Mouse (Mus musculus) frontal cortex, postnatal 14 days (tissue): ENCODE measurements at regions not wholly inside any gene's neighbourhood (a gene's known extent, or its start where the extent isn't known, plus 50 kb on each side); places are given as distances from the start of the nearest gene placed in this dataset.

Source experiments
- DNase-seq, 2 experiments: peaks; one replicate each; pipeline ENCODE4 v3.0.0; 2022; ENCODE audit warnings: low spot score in 2 of 2

- DNase-seq: no peak
Observed at GRCm38 (mm10) chr12:45745697-45746096, 671.2 kb upstream of the Stxbp6 start.

DNA sequence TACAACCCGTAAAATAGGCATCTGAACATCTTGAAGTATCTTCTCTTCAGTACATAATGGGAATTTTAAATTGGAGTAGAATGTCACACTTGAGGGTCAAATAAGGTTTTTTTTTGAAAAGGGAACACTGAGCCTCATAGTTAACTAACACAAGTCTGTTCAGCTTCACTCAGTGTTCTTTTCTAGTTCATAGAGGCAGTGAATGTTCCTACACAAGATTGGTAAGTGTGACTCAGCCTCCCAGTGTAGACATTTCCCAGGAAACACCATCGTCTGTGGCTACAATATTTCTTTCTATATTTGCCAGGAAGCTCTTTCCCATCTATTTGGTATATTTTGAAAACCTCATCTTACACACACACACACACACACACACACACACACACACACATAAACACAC is 670.1 kb upstream of the Stxbp6 start:
- no peak for DNase-seq

DNA sequence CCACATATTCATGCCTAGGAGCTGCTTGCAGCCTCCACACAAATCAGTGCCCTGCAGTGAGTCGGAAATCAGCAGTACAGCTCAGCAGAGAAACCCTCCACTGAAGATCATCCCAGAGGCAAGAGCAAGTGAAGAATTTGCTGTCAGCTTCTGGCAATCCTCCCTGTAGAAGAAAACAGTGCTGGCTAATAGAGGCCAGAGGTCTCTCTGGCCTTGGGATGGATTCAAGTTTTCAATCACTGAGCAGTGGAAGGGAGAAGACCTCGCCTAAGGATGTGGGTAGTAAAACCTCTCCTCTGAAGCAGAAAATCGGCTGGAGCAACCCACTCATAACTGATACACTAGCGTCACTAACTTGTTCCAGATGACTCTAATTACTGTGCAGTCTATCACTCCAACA is 659.2 kb upstream of the Stxbp6 start:
- DNase-seq: no peak

DNA sequence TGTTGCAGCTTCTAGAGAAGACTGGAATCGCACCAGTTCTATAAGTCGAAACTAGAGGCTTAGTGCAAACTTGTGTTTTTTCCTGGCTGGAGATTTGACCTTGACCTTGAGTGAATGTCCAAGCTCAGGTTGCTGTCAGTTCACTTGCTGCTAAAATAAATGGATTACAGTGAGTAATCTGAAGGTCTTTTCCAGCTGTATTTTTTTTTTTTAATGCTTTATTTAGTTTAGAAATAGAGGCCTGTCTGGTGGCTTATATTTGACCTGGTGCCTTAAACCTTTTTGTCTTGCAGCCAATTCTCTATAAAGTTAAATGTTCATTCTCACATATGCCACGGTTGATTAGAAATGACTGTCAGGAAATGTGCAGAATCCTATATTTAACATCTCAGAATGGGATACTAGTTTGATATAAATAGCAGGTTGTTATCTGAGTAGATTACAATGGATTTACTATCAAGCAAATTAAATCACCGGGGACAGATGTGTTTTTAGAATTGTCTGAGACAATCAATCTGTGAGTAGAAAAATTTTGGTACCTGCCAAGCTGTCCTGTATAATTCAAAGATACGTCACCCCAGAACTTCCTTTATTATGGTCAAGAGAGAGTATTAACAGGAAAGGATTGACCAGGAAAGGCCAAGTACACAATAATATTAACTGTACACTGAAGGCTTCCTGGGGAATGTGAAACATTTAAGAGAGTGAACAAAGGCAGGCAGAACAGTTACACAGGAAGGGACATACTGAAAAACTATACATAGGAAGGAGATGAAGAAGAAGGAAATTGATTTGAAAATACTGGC is 650.3 kb upstream of the Stxbp6 start:
- DNase-seq: no peak

GRCm38 (mm10) chr12:45711351-45711750 is 636.8 kb upstream of the Stxbp6 start:
- DNase-seq: no peak

DNA sequence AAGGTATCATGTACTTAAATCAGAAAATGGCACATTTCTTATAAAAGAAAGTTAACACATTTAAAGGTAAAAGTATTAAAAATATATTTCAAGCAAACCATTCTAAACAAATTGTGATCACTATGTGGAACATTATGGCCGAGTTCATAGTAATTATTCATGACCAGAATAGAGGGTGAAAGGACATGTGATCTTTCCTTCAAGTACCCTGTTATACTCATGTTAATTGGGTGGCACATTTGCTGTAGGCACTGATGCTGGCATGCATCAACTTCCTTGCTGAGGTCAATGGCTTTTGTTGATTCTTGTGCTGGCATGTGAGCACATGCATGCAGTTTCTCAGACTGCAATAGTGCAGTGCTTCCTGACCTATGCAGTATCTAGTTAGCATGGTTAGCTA is 636.3 kb upstream of the Stxbp6 start:
- DNase-seq: no peak

- DNase-seq: no peak
Observed at GRCm38 (mm10) chr12:45689291-45689690, 614.8 kb upstream of the Stxbp6 start.

DNA sequence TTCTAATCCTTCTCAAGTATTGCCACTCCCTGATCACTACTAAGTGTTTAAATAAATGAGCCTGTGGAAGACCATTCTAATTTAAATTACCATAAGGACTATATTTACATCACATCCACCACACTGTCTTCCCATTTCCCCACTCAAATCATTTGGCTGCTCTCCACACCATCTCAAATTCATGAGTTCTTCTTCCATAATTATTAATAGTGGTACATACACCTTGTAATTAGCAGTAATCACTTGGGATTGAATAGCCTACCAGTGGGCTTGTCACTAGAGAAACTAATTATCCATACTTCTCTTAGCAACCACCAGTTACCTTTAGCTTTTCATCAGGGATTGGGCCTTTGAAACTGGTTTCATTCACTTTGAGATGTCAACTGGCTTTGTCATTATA is 612.3 kb upstream of the Stxbp6 start:
- DNase-seq: no peak

DNA sequence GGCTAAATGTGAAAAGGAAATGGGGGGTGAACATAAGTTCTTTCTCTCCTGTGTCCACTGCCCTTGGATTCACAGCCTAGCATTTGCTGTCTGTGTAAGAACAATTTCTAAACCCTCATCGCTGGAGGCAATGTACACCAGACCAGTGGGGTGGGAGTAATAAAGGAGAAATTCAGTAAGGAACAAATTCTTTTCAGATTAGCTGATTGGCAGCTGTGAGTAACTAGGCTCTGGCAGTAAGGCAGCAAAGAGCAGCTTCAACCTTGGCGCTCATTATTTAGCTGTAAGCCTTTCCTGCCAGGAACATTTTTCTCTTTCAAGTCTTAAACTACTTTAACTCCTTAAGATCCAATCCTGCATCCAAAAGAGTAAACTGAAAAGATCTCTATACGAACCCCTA is 597.9 kb upstream of the Stxbp6 start:
- peak in 1 of 2 experiments; percentile 3 for DNase-seq

GRCm38 (mm10) chr12:45671554-45671948 is 597.0 kb upstream of the Stxbp6 start:
- peak in 1 of 2 experiments; percentile 5 for DNase-seq

DNA sequence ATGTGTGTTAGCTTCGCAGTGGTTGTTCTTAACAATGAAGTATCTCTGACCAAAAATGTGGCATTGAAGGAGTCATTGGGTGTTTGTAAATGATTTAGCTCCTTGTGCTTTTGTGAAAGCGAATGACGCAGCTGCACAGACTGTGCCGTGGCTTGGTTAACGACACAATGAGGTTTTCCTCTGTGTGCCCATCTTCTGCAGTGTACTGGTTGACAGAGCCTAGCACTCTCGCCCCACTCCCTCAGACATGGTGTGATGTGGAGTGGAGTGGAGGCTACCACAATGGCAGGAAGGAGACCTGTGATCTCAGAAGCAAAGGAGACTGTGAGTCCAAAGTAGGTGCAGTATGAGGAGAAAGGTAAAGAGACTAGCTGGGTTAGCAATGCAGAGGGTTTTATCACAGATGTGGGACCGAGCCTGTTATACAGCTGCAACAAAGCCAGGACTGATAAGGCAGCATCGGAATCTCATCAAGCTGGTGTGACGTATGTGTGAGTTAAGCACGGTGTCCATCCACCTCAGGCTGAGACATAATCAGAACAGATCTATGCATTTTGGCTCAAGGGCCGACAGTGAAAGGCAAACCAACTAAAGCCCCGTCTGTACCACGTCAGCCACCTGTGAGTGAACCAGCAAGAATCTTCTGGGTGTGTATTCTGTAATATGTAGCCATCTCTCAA is 596.5 kb upstream of the Stxbp6 start:
- peak in 1 of 2 experiments; percentile 7 for DNase-seq

DNA sequence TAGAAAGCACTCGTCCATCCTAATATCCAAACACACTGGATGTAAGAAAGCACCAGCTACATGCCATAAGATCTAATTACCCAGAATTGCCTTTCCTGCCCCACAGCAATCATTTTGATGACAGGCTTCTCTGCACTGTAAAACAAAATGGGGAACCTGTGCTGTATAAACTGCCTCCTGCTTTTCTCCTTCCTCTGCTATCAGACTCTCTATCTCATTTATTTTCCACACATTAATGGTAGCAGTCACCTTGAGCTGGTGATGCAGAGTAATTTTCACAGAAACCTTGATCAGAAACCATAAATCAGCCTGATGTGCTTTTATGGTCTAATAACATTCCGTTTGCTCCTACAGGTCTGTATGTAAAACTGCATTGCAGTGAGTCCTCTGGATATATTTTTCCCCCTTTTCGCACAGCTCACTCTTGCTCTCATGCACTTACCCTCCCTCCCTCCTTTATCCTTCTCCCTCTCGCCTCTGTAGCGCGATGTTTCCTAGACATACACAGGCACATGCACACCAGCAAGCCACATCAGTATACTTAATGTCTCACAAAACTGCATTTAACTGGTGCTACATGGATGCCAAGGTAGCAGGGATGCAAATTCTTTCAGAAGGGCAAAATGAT is 595.9 kb upstream of the Stxbp6 start:
- DNase-seq: no peak

GRCm38 (mm10) chr12:45659612-45660011 is 585.1 kb upstream of the Stxbp6 start:
- no peak for DNase-seq

DNA sequence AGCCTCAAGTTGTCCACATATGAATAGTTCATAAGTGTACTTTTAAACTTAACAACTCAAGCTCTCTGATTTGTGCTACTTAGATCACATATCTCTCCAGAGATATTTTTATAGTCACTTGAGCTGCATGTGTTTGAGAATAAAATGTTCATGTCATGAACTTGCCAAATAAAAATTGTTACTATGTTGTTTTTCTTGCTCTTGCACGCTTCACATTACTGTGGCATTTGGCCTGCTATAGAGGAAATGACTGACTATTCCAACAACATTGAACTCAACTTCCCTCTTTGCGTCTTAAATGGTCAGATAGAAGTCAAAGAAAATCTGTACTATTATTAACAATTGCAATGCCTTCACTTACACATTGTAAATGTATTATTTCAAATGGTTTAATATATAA is 582.1 kb upstream of the Stxbp6 start:
- no peak for DNase-seq

DNA sequence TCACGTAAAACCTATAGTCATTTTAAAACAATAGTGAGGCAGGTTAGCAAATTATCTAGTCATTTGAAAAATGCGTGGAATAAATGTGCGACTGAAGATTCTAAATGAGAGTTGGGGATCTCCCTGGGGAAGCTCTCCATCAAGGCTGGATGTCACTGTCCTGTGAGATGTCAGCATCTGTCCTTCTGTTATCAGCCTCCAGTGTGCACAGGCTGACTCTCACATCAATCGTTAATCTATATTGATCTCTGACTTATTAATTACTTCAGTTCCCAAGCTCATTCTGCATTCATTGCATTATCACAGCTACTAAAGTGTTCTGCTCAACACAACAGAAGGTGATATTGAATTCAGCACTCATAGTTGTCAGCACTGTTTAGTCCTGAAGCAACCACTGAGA is 574.1 kb upstream of the Stxbp6 start:
- DNase-seq: no peak

GRCm38 (mm10) chr12:45644180-45644579 is 569.7 kb upstream of the Stxbp6 start:
- DNase-seq: no peak

DNA sequence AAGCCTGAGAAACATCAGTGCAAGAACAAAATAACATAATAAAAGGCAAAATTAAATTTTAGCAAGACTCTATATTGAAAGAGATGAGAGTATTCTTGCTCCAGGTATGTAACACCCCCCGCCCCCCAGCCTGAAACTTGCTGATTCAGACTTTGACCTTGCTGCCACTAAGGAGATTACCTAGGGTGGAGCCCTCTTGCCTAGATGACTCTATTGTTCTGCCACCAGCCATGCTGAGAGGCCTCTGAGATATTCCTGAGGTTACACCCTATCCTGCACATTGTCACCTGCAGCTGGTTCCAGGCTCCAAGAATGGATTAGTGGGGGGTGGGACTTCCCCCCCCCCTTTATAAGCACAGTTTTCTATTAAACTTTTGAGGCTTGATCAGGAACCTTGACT is 548.3 kb upstream of the Stxbp6 start:
- no peak for DNase-seq

- DNase-seq: no peak
Observed at GRCm38 (mm10) chr12:45620056-45620455, 545.5 kb upstream of the Stxbp6 start.

DNA sequence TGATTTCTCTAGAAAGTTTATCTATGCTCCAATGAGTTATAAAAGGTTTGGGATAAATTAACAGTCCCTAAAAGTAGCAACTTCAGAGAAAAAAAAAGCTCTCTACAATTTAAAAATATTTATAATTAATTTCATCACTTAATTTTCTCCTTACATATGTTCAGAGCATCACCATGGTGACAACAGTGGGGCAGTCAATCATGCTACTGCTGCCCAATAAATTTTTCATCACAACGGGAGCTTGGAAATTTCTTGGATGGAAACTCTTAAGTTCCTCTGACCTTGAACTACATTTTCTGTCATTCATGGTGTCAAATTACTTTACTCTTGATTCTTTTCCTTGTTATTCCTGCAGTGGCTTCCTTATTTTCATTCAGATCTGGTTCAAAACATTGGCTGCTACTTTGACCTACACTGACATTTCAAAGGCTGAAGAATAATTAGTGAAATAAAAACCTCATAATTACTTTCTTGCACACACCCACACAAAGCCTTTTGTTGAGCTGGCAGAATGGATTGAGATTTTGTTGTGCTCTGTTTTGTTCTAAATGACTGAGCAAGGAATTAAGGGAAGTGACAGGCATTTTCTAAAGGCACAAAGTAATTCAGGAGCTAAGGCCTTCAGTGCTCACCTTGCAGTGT is 540.1 kb upstream of the Stxbp6 start:
- no peak for DNase-seq

GRCm38 (mm10) chr12:45614074-45614473 is 539.6 kb upstream of the Stxbp6 start:
- no peak for DNase-seq

- DNase-seq: no peak
Observed at GRCm38 (mm10) chr12:45599443-45599842, 524.9 kb upstream of the Stxbp6 start.

DNA sequence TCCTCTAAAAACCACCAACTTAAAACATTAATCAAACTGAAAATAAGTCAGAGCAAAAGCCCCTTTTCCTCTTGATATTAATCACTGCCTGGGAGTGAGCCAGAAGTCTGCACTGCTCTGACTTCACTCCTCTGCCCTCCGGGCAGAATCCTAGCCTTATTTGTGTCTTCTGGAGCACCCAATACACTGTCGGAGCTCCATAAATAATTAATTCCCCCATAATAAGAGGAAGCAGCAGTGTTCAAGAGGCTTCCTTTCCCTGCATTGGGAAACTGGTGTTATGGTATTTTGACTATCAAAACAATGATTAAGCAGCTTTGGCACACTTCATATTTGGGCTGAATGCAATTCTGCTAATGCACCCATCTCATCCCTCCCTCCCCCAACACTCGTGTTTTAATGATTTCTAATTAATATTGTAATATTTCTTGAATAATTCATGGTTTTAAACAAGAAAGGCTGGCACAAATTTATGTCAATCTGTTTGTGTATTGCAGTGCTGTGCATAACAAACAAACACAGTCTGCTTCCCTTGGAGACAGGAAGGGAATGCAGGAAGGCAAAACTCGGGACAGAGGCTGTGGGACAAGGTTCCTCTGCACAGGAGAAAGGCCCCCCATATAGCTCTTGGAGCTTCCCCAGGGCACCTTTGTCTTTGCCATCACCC is 523.5 kb upstream of the Stxbp6 start:
- no peak for DNase-seq
